Mouse (Mus musculus) heart, embryonic 15.5 days (tissue): Measurements from ENCODE around the gene Ivns1abp. TPM values are rescaled to one million over a fixed set of nuclear protein-coding genes. Genes with fewer than 3 reads are reported as not detected.
"Not testable (repeated sequence)": the region's sequence is repeated elsewhere in the genome, so short reads cannot be mapped to it uniquely, and the experiment has no call there.

Experiments
- ATAC-seq: fragments of 200-750 bp; cut with Nextera tagmentation; replicated peaks from 2 replicates; pipeline ENCODE4 v1.8.0; 2017; ENCODE audit warnings: low read depth, moderate TSS enrichment; ENCODE audit not compliant: insufficient number of reproducible peaks, insufficient read depth, low FRiP score
- H3K27ac ChIP-seq: fragments of 300-500 bp; sonication (generic); 2 replicates; pipeline ENCODE4 v1.5.1; 2015; ENCODE audit warnings: mild to moderate bottlenecking, inconsistent platforms
- H3K27me3 ChIP-seq: fragments of 300-500 bp; sonication (generic); 2 replicates; pipeline ENCODE4 v1.6.1; 2015; ENCODE audit warnings: inconsistent platforms
- H3K36me3 ChIP-seq: fragments of 300-500 bp; sonication (generic); 2 replicates; pipeline ENCODE4 v1.6.1; 2015; ENCODE audit warnings: mild to moderate bottlenecking, inconsistent platforms
- H3K4me1 ChIP-seq: fragments of 300-500 bp; sonication (generic); replicated peaks from 2 replicates; pipeline ENCODE4 v1.6.1; 2015; ENCODE audit warnings: inconsistent platforms
- H3K4me2 ChIP-seq: fragments of 300-500 bp; sonication (generic); 2 replicates; pipeline ENCODE4 v1.6.1; 2015; ENCODE audit warnings: inconsistent platforms, mild to moderate bottlenecking, moderate library complexity
- H3K4me3 ChIP-seq: fragments of 300-500 bp; sonication (generic); 2 replicates; pipeline ENCODE4 v1.5.1; 2015; ENCODE audit warnings: mild to moderate bottlenecking, inconsistent platforms
- H3K9ac ChIP-seq: fragments of 300-500 bp; sonication (generic); 2 replicates; pipeline ENCODE4 v1.6.1; 2015; ENCODE audit warnings: mild to moderate bottlenecking, inconsistent platforms
- H3K9me3 ChIP-seq: fragments of 300-500 bp; sonication (generic); replicated peaks from 2 replicates; pipeline ENCODE4 v1.6.1; 2016; ENCODE audit warnings: inconsistent platforms
- WGBS: fragments of 180-500 bp; shearing (Covaris S2); methylation state at CpG from one replicate; pipeline ENCODE4 v1.1.7; 2015; ENCODE audit warnings: mixed read lengths; 5-methylcytosine and 5-hydroxymethylcytosine counted together
- polyA plus RNA-seq: library from polyadenylated mRNA; unstranded; fragments of >200 nt; fragmentation: Nextera tagmentation; extraction: Ambion mirVana; gene quantifications from 2 replicates; pipeline ENCODE4 v1.2.1, GENCODE M21; 2015

Ivns1abp gene
- polyA plus RNA-seq = 278 and 308 TPM in 2 replicates

DNA sequence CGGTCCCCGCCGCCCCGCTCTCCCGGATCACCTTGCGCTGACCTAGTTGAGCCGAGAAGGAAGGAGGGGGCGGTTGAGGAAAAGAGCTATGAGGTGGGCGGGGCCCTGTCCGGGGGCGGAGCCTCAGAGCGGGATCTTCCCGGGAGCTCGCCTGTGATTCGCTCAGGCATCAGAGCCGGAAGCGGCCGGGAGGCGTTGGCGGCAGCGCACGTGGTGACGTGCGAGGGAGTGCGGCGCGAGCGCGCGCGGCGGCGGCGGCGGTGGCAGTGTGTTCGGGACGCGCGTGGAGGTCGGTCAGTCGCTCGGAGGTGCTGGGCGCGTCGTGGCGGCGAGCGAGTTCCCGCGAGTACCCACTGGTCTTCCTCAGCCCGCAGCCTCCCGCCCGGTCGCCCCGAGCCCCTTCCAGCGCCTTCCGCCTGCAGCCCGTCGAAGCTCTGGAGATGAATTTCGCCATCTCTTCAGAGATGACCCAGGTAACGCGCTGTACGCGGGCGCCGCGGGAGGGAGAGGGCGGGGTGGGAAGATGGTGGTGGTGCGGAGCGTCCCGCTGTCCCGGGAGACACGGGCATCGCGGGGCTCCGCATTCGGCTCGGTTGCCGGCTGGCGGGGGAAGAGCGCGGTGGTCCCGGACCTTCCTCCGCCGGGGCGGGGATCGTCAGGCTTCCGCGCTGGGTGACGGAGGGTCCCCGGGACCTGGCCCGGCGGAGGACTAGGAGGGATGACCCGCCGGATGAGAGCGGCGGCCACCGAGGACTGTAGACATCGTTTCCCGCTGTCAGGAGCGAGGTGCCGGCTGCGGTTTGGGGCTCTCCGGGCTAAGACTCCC lies at the start of gene Ivns1abp:
TSS of gene Ivns1abp (plus strand) at position 195 of the 826 bp plus-strand sequence.
- ATAC-seq = peak; percentile 90

DNA sequence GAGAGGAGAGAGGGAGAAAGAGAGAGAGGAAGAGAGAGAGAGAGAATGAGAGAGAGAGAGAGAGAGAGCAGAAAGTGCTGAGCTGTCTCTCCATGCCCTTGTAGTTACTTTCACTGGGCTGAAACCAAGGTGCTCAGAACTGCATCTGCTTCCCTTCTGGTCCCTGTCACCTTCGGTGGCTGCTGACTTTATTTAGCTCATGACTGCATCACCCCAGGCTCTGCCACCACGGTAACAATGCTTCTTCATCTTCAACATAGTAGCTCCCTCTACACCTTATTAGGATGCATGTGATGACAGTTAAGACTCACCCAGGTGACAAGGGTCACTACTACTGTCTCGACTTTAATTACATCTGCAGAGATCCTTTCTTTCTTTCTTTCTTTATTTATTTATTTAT lies 48.8 kb upstream of the Ivns1abp start:
- ATAC-seq = no peak
- no peaks in the 10 kb centered on the region for H3K9me3 ChIP-seq
- no peak overlapping the region for H3K9ac ChIP-seq
- no peak overlapping the region for H3K27ac ChIP-seq
- H3K4me1 ChIP-seq = peaks cover 3% of the 10 kb centered on the region; the same call in 1 of the 2 replicates
- no peak overlapping the region for H3K4me3 ChIP-seq
- WGBS = 37% methylated on average over 3 of the region's 3 CpGs
- H3K4me2 ChIP-seq = no peak overlapping the region
- no peaks in the 10 kb centered on the region for H3K27me3 ChIP-seq
- H3K36me3 ChIP-seq = no peaks in the 10 kb centered on the region

More for the DNA sequence above, at the start of gene Ivns1abp:
- WGBS = under 1% methylated on average over 89 of the region's 104 CpGs
- Histone ChIP-seq H3K4me3 (peak within 1 kb of the TSS; percentile 90), H3K36me3 (peaks cover 2% of the 10 kb centered on the region; the same call in 1 of the 2 replicates), H3K27ac (peak within 1 kb of the TSS; percentile 98), H3K4me1 (peaks cover 37% of the 10 kb centered on the region), H3K27me3 (no peaks in the 10 kb centered on the region), H3K4me2 (peak within 1 kb of the TSS; percentile 83), H3K9ac (peak within 1 kb of the TSS; percentile 90), H3K9me3 (no peaks in the 10 kb centered on the region)

DNA sequence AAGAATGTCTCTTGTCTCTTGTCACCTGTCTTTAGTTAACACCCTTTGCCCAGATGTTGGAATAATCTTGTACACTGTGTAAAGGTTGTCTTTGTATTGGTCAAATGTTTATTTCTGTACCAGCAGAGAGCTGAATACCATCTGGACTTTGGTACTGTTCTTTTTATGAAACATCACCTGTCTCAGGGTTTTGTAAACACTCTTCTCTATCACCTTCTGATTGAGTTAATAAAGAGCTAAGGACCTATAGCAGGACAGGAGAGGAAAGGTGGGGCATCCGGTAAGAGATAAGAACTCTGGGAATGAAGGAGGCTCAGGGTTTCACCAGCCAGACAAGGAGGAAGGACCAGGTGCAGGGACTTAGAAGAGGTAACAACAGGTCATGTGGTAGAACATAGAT lies 47.7 kb upstream of the Ivns1abp start:
- ATAC-seq = no peak
- 42% methylated on average over 1 of the region's 1 CpGs for WGBS

GRCm38 (mm10) chr1:151297025-151297424 lies 47.3 kb upstream of the Ivns1abp start:
- 74% methylated on average over 6 of the region's 6 CpGs for WGBS
- no peak overlapping the region for H3K27ac ChIP-seq
- H3K4me2 ChIP-seq = no peak overlapping the region
- H3K4me3 ChIP-seq = no peak overlapping the region
- peaks cover 3% of the 10 kb centered on the region; the same call in 1 of the 2 replicates for H3K4me1 ChIP-seq
- no peak for ATAC-seq
- H3K36me3 ChIP-seq = no peaks in the 10 kb centered on the region
- no peak overlapping the region for H3K9ac ChIP-seq
- H3K9me3 ChIP-seq = no peaks in the 10 kb centered on the region
- no peaks in the 10 kb centered on the region for H3K27me3 ChIP-seq

More for the DNA sequence above, 47.7 kb upstream of the Ivns1abp start:
- no peak overlapping the region for H3K27ac ChIP-seq
- H3K4me2 ChIP-seq = no peak overlapping the region
- no peaks in the 10 kb centered on the region for H3K36me3 ChIP-seq
- no peaks in the 10 kb centered on the region for H3K9me3 ChIP-seq
- no peak overlapping the region for H3K9ac ChIP-seq
- no peak overlapping the region for H3K4me3 ChIP-seq
- H3K4me1 ChIP-seq = peaks cover 3% of the 10 kb centered on the region; the same call in 1 of the 2 replicates
- H3K27me3 ChIP-seq = no peaks in the 10 kb centered on the region

DNA sequence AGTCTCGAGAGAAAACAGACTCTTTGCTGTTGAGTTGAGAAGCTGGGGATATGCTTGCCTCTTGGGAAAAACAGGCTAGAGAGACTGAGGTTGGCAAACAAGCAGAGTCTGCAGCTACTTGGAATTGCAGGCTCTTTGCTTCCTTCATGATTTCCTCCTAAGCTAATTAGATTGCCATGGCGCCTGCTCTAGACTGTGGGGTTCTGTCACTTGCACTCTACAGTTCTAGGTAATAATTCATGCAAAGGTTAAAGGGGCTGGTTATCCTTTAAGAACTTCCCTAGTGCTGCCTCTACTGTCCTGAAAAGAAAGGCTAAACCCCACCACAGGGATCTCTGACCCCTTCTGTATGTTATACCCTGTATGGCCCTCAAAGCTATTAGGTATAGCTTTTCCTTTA lies 46.7 kb upstream of the Ivns1abp start:
- ATAC-seq = no peak
- H3K9ac ChIP-seq = no peak overlapping the region
- H3K27me3 ChIP-seq = no peaks in the 10 kb centered on the region
- WGBS = 86% methylated on average over 2 of the region's 2 CpGs
- no peaks in the 10 kb centered on the region for H3K9me3 ChIP-seq
- no peaks in the 10 kb centered on the region for H3K36me3 ChIP-seq
- H3K4me2 ChIP-seq = no peak overlapping the region
- no peak overlapping the region for H3K27ac ChIP-seq
- no peak overlapping the region for H3K4me3 ChIP-seq
- H3K4me1 ChIP-seq = peaks cover 3% of the 10 kb centered on the region; the same call in 1 of the 2 replicates

- Histone ChIP-seq H3K27ac (no peak overlapping the region), H3K4me1 (no peaks in the 10 kb centered on the region), H3K9ac (no peak overlapping the region), H3K27me3 (no peaks in the 10 kb centered on the region), H3K4me2 (no peak overlapping the region), H3K9me3 (no peaks in the 10 kb centered on the region), H3K4me3 (no peak overlapping the region), H3K36me3 (no peaks in the 10 kb centered on the region)
- 76% methylated on average over 6 of the region's 6 CpGs for WGBS
- no peak for ATAC-seq
Measured at GRCm38 (mm10) chr1:151301456-151301855, 42.8 kb upstream of the Ivns1abp start.

DNA sequence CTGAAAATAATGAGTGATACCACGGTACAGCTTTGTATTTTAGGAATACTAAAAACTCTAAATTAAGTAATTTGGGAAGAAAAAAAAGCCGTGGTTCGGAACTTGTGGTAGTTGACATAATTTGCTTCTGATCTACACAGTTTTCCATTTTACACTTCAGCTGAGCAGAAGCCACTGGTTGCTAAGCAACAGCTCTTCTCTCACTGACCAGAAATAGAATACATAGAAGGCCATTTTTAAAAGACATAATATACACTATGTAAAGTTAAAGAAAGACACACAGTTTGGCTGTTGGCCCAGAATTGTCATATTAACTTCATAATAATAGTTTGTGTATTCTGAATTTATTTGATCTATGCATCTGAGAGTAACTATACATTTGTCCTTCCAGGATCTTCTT lies 42.4 kb upstream of the Ivns1abp start:
- Histone ChIP-seq H3K4me1 (no peaks in the 10 kb centered on the region), H3K4me3 (no peak overlapping the region), H3K4me2 (no peak overlapping the region), H3K9me3 (no peaks in the 10 kb centered on the region), H3K27ac (no peak overlapping the region), H3K36me3 (no peaks in the 10 kb centered on the region), H3K9ac (no peak overlapping the region), H3K27me3 (no peaks in the 10 kb centered on the region)
- 58% methylated on average over 3 of the region's 3 CpGs for WGBS
- no peak for ATAC-seq

- no peak for ATAC-seq
- no peak overlapping the region for H3K4me2 ChIP-seq
- no peaks in the 10 kb centered on the region for H3K27me3 ChIP-seq
- H3K27ac ChIP-seq = no peak overlapping the region
- no peaks in the 10 kb centered on the region for H3K9me3 ChIP-seq
- H3K4me1 ChIP-seq = no peaks in the 10 kb centered on the region
- no peak overlapping the region for H3K4me3 ChIP-seq
- H3K36me3 ChIP-seq = no peaks in the 10 kb centered on the region
- H3K9ac ChIP-seq = no peak overlapping the region
Measured at GRCm38 (mm10) chr1:151303265-151303664, 41.0 kb upstream of the Ivns1abp start.

GRCm38 (mm10) chr1:151305001-151305400 lies 39.3 kb upstream of the Ivns1abp start:
- not testable (repeated sequence) for H3K9ac ChIP-seq, H3K4me1 ChIP-seq, H3K4me3 ChIP-seq, ATAC-seq, H3K9me3 ChIP-seq, H3K27ac ChIP-seq, H3K4me2 ChIP-seq, H3K36me3 ChIP-seq, H3K27me3 ChIP-seq
- 84% methylated on average over 3 of the region's 3 CpGs for WGBS

DNA sequence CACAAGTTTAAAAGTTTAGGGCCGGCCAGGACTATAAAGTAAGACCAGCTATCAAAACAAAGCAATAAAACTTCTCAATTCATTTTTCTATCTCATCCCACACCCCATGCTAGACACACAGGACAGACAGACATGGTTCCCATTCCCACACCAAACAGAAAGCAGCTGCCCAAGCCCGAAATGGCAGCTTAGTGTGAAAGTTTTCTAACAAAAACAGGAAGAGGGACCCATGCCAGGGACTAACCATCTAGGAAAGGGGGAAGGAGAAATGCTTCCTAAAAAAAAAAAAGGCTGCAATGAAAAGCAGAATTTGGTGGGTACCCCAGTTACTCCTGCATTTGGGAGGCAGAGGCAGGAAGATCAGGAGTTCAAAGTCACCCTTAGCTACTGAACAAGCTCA lies 37.2 kb upstream of the Ivns1abp start:
- WGBS = 76% methylated on average over 2 of the region's 2 CpGs

GRCm38 (mm10) chr1:151307821-151308220 lies 36.5 kb upstream of the Ivns1abp start:
- ATAC-seq = no peak
- Histone ChIP-seq H3K27ac (no peak overlapping the region), H3K4me2 (no peak overlapping the region), H3K4me3 (no peak overlapping the region), H3K27me3 (no peaks in the 10 kb centered on the region), H3K9ac (no peak overlapping the region), H3K4me1 (no peaks in the 10 kb centered on the region), H3K9me3 (no peaks in the 10 kb centered on the region), H3K36me3 (no peaks in the 10 kb centered on the region)
- 77% methylated on average over 3 of the region's 3 CpGs for WGBS

More for the DNA sequence above, 37.2 kb upstream of the Ivns1abp start:
- Histone ChIP-seq H3K27ac (no peak overlapping the region), H3K4me1 (no peaks in the 10 kb centered on the region), H3K36me3 (no peaks in the 10 kb centered on the region), H3K9ac (no peak overlapping the region), H3K27me3 (no peaks in the 10 kb centered on the region), H3K9me3 (no peaks in the 10 kb centered on the region), H3K4me2 (no peak overlapping the region), H3K4me3 (no peak overlapping the region)
- no peak for ATAC-seq

- 41% methylated on average over 4 of the region's 4 CpGs for WGBS
Measured at GRCm38 (mm10) chr1:151308508-151308907, 35.8 kb upstream of the Ivns1abp start.

More at GRCm38 (mm10) chr1:151308508-151308907, 35.8 kb upstream of the Ivns1abp start:
- no peak overlapping the region for H3K4me2 ChIP-seq
- H3K27me3 ChIP-seq = no peaks in the 10 kb centered on the region
- H3K27ac ChIP-seq = no peak overlapping the region
- no peaks in the 10 kb centered on the region for H3K4me1 ChIP-seq
- H3K9me3 ChIP-seq = no peaks in the 10 kb centered on the region
- H3K4me3 ChIP-seq = no peak overlapping the region
- no peaks in the 10 kb centered on the region for H3K36me3 ChIP-seq
- H3K9ac ChIP-seq = no peak overlapping the region
- no peak for ATAC-seq
